Mouse (Mus musculus): Measurements from ENCODE around the gene Sema3g.

GRCm38 (mm10) chr14:31211854-31212253, 5.8 kb upstream of the Sema3g start:
- no peak for TF ChIP-seq ZNF384 (IDR thresholded peaks at IDR 0.05; ENCODE audit: low read depth, low read length)
- no peak for TF ChIP-seq MAFK (IDR thresholded peaks at IDR 0.05; ENCODE audit: insufficient read depth, low read depth, low read length)
- no peak for TF ChIP-seq HCFC1 (IDR thresholded peaks at IDR 0.05; ENCODE audit: borderline replicate concordance, insufficient read depth, low read length)

Data from ES-E14 (cell line).